Mouse (Mus musculus): ENCODE measurements around the gene Usp29.

Usp29 gene

GRCm38 (mm10) chr7:6730241-6730640 lies at the start of gene Usp29, which contains the start of gene Peg3:
Gene Usp29, plus strand, starts transcription at chr7:6730578.
Gene Peg3, minus strand, starts transcription at chr7:6730431.
- no peak for DNase-seq (ENCODE audit: low read depth)

GRCm38 (mm10) chr7:6685511-6685910 lies 44.9 kb upstream of the Usp29 start:
- DNase-seq (ENCODE audit: low read depth), result no peak

GRCm38 (mm10) chr7:6696241-6697045 lies 33.9 kb upstream of the Usp29 start, which contains the start of gene Zim1:
Gene Zim1, minus strand, starts transcription at chr7:6696450.
- no peak for DNase-seq (ENCODE audit: low read depth)

GRCm38 (mm10) chr7:6699230-6699629 lies 31.1 kb upstream of the Usp29 start:
- no peak for DNase-seq (ENCODE audit: low read depth)

- no peak for DNase-seq (ENCODE audit: low read depth)
These were observed 22.9 kb upstream of the Usp29 start for GRCm38 (mm10) chr7:6707416-6708015.

GRCm38 (mm10) chr7:6708451-6709180 lies 21.8 kb upstream of the Usp29 start:
- DNase-seq (ENCODE audit: low read depth), result no peak

GRCm38 (mm10) chr7:6709396-6709795 lies 21.0 kb upstream of the Usp29 start:
- no peak for DNase-seq (ENCODE audit: low read depth)

- DNase-seq (ENCODE audit: low read depth), result no peak
These were observed 2.8 kb upstream of the Usp29 start for GRCm38 (mm10) chr7:6727351-6728121.

- DNase-seq (ENCODE audit: low read depth), result no peak
These were observed 2.0 kb upstream of the Usp29 start for GRCm38 (mm10) chr7:6728263-6728931.

- peak; percentile 6 for DNase-seq (ENCODE audit: low read depth)
These were observed 1.1 kb upstream of the Usp29 start for GRCm38 (mm10) chr7:6729061-6729817.

- no peak for DNase-seq (ENCODE audit: low read depth)
These were observed 423 bp downstream of the Usp29 start for GRCm38 (mm10) chr7:6730801-6731200.

GRCm38 (mm10) chr7:6731373-6731772 lies 995 bp downstream of the Usp29 start:
- no peak for DNase-seq (ENCODE audit: low read depth)

GRCm38 (mm10) chr7:6731930-6732329 lies 1.6 kb downstream of the Usp29 start:
- no peak for DNase-seq (ENCODE audit: low read depth)

- DNase-seq (ENCODE audit: low read depth), result no peak
These were observed 5.7 kb downstream of the Usp29 start for GRCm38 (mm10) chr7:6736060-6736459.

GRCm38 (mm10) chr7:6744281-6744904 lies 14.0 kb downstream of the Usp29 start:
- no peak for DNase-seq (ENCODE audit: low read depth)

- no peak for DNase-seq (ENCODE audit: low read depth)
These were observed 18.8 kb downstream of the Usp29 start for GRCm38 (mm10) chr7:6749196-6749595.

GRCm38 (mm10) chr7:6753440-6753839 lies 23.1 kb downstream of the Usp29 start:
- no peak for DNase-seq (ENCODE audit: low read depth)

GRCm38 (mm10) chr7:6756777-6757291 lies 26.5 kb downstream of the Usp29 start:
- no peak for DNase-seq (ENCODE audit: low read depth)

- DNase-seq (ENCODE audit: low read depth), result no peak
These were observed 29.3 kb downstream of the Usp29 start for GRCm38 (mm10) chr7:6759698-6760097.

- no peak for DNase-seq (ENCODE audit: low read depth)
These were observed 29.8 kb downstream of the Usp29 start for GRCm38 (mm10) chr7:6760170-6760569.
